Mouse (Mus musculus): ENCODE results near the gene Fam187a. TPM values are rescaled to one million over a fixed set of nuclear protein-coding genes. Genes with fewer than 3 reads are reported as not detected.

The Fam187a gene
- not detected for total RNA-seq (2021)
- long read RNA-seq, experiment 1 = 0 reads
- long read RNA-seq, experiment 2 = 0 reads

DNA sequence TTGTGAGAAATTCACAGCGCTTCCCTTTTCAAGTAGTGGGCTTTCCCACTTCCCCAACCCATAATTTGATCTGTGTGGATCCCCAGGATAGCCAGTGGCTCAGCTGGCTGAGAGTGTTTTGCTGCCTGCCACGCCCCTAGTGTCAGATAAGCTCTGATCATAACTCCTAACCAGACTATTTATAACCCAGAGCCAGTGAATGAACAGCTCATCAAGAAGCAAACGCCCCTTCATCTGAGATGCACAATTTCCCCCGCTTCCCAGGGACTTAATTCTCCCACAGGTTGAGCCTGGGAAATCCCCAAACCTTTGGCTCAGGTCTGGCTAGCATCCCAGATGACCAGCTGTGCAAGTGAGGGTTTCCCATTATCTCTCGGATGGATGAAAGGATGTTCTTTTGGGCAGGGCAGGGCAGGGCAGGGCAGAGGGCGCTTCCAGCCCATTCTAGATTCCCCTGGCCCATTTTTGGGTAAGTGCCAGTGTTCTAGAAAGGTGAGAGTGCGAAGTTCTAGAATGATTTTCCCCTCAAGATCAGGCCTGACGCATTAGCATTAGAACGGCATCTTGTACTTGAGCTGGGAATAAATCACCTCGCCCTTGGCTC is at the start of gene Fam187a:
Gene Fam187a (plus strand): TSS at position 554 of the 604 bp plus-strand sequence.
- DNase-seq (ENCODE audit: low spot score in 2 of 2) = no peak

DNA sequence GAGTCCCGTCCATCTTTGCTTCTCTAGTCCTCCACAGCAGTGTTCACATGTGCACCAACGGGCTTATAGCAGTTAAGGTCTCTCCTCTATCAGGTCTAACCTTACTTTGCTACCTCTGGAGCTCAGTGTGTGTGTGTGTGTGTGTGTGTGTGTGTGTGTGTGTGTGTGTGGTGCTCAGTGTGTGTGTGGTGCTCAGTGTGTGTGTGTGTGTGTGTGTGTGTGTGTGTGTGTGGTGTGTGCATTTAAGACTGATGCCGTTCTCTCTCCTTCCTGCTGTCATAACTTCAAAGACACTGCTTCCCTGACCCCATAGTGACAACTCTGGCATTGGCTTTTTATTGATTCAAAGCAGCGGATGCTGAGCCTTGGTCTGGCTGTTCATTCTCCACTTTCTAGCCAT is 49.4 kb upstream of the Fam187a start, which contains the start of gene Higd1b:
Gene Higd1b (plus strand): TSS at position 301 of the 400 bp plus-strand sequence.
- DNase-seq (ENCODE audit: low spot score in 2 of 2) = no peak

DNA sequence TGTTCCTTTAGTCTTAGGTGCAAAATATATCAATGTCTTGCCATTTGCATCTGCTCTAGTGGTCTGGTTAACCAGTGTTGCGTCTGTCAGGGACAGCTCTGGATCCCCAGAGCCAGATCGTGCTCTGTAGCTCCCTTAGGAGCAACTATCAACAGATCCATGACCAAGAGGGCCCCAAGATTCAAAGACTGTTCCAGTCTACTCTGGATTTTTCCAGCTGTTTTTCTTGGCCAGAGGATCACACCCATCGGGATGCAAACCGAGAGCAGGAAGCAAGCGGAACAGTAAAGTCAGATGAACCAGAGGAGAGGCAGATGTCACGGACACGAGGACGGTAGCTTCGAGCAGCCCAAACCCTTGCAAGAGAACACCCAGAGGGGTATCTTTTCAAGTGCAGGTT is 48.8 kb upstream of the Fam187a start:
- no peak for DNase-seq (ENCODE audit: low spot score in 2 of 2)

DNA sequence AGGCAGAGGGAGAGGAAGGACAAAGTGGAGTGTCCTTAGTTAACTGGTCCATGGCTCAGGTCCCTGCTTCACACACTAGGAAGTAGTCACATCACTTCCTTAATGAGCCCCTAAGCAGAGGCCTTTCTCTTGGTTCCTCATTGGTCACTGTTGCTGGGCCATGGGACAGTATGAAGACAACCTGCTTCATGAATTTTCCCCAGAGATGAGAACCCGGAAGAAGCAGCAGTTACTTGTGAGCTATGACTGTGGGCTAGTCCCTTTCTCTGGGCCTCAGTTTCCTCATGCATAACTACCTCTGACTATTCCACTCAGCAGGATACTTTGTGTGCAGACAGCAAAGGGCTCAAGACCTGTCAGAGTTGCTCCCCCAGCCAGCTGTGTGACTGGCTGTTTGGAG is 47.6 kb upstream of the Fam187a start:
- DNase-seq (ENCODE audit: low spot score in 2 of 2) = no peak

DNA sequence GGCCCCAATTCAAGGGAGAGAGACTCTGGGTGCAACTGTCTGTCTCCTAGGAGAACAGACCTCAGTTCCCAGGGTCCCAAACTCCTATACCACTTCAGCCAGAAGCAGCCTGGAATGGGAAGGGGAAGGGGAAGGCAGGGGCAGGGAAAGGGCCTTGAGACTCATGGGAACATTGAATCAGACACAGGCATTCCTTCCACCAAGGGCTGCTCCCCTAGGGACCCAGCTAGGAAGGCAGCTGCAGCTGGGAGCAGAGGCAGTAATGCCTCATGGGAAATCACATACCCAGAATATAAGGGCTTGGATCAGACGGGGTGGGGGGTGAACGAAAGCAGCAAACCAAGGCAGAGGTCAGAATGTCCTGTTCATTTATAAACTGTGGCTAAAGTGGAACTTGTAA is 46.8 kb upstream of the Fam187a start:
- DNase-seq (ENCODE audit: low spot score in 2 of 2) = no peak

DNA sequence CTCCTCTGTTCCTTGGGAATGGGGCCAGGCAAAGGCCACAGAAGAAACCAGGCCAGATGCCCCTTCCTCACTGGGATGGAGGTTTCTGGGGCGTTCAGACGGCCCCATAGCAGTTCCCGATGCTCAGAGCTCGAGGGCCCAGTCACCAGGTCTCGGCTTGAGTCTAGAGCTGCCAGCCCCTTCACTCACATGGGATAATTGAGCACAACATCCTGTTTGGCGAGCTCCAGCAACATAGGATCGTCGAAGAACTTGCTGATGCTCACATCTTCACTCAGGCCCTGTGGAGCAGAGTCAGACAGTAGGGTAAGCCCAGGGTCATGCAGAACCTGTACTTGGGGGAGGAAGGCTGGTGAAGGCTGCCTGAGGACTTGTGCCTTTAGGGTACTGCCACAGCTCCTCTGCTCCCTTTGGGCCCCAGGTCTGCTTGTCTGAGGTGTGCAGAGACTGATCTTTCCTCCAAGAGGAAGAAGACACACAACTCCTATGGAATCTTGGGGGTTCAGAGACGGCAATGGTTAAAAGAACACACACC is 46.3 kb upstream of the Fam187a start:
- DNase-seq (ENCODE audit: low spot score in 2 of 2) = no peak

DNA sequence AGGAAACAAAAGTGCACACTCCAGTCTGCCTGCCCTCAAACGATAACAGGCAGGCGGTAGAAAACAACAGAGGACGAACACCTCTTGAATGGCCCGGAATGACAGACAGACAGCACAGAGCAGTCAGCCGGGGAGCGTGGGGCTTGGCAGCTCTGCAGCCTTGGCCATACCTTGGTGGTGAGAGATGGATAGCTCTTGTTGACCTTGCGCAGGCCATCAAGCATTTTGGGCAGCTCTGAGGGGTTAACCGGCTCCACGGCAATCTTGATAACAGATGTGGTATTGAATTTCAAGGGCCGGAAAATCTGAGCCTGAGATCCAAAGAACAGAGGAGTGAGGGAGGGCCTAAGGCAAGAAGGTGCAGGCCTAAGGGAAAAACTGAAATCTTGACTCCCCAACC is 39.0 kb upstream of the Fam187a start:
- no peak for DNase-seq (ENCODE audit: low spot score in 2 of 2)

DNA sequence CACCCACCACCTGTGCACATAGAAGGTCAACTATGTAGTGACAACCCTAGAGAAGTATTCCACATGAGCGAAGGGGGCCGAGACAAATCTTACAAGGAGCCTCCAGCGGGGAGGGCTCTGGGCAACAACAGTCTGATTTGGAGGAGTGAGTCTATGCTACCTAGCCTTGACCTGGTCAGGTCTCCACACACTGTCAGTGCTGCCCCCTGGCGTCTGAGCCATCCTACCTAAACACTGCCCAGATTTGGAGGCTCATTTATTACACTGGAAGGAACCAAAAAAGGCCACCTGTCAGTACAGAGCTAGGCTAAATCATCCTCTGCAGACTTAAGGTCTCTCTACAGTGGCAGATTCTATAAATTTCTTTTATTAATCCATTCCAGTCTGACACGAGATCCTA is 33.1 kb upstream of the Fam187a start:
- peak; percentile 30 to 67 for DNase-seq (ENCODE audit: low spot score in 2 of 2)

DNA sequence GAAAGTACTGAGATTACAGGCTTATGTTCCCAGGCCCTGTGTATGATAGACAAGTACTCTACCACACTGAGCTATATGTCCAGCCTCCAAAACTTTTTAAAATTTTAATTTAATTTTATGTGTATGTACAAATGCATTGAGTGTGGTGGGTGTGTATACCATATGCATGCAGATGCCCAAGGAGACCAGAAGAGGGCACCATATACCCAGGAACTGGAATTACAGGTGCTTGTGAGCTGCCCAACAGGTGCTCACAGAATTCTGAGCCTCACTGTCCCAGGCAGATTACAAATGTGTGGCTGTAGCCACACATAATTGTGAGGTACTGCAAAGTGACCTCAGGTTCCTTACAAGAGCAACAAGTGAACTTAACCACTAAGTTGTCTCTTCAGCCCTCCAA is 31.2 kb upstream of the Fam187a start:
- no peak for DNase-seq (ENCODE audit: low spot score in 2 of 2)

DNA sequence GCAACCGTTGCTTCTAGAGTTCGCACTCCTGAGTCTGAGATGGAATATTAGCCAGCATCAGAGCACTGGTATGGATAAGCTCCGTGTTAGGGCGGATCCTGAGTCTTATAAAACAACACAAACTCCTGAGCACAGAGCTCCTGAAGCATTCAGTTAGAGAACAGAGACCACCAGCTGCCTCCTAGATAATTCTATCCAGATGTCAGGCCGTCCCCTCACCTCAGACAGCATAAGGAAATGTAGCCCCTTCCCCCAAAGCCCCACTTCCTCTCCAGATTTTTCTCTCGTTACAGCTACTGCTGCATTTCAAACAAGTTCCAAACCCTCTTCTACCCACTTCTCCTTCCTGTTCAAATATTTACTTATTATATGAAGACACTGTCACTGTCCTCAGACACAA is 29.0 kb upstream of the Fam187a start:
- no peak for DNase-seq (ENCODE audit: low spot score in 2 of 2)

DNA sequence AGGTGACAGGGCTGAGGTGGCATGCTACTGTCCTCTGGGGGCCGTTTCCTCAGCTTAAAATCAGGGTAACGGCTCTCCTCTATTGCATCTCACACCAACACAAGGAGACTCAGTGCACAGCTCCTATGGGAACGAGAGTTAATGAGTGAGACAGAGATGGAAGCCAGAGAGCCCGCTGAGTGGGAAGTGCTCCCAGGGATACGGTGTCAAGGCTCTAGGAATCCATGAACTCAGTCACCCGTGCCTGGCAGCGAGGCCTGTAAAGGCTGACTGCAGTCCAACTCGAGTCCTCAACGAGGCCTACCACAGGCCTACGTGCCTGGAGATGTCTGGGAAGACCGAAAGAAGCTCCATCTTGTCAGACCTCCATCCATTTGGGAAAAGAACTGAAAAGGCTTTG is 26.0 kb upstream of the Fam187a start:
- DNase-seq (ENCODE audit: low spot score in 2 of 2) = no peak

DNA sequence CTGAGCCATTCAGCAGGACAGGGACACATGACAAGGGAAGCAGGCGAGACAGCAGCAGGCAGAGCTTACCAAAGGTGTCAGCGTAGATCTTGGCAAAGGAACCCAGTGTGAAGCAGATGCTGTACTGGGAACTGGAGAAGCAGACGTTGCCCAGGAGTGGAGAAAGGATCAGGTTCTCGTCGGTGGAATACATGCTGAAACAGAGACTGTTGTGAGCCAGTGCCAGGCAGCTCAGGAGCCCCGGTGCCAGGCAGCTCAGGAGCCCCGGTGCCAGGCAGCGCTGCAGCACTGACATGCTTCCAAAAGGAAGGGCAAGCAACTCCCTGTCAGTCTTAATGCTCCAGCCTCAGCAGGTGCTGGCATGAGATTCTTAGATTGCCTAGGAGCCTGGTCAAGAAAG is 25.0 kb upstream of the Fam187a start:
- no peak for DNase-seq (ENCODE audit: low spot score in 2 of 2)

DNA sequence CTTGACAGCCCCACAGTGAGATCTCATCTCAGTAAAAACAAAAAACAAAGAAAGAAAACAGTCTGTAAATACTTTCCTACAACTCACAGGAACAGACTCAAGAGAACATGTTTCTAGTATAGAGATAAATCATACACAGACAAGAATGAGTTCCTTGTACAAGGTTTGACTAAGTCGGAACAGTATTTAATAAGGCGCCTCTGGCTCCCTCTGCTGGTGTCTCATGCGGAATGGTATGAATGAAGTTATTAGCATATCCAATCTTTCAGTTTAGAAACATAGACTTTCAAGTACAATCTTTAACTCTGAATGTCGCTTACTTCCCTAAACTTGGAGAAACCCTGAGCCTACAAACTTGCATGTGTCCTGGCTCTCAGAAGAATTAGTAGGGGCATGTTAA is 20.7 kb upstream of the Fam187a start:
- DNase-seq (ENCODE audit: low spot score in 2 of 2) = no peak

DNA sequence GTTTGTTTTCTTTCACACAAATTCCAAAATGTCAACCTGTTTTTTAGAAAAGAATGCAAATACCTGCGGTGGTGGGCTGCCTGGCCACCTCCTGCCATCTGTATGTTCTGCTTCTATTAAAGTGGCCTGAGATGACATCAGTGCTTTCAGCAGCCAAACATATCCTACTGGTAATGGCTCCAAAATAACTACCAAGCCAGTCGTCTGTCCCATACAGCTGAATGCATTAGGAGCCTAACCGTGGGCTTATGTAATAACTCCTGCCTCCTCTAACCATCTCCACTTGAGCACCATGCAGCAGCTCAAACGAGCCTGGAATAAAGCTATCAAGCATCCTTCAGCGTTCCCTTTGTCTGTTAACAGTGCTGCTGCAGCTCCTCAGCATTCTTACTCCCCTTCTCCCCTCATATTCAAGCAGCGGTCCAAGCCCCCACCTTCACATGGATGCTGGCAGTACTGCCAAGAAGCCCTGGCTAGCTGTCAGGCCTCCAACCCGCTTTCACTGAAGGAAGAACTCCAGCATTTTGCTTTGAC is 10.1 kb upstream of the Fam187a start:
- DNase-seq (ENCODE audit: low spot score in 2 of 2) = no peak

DNA sequence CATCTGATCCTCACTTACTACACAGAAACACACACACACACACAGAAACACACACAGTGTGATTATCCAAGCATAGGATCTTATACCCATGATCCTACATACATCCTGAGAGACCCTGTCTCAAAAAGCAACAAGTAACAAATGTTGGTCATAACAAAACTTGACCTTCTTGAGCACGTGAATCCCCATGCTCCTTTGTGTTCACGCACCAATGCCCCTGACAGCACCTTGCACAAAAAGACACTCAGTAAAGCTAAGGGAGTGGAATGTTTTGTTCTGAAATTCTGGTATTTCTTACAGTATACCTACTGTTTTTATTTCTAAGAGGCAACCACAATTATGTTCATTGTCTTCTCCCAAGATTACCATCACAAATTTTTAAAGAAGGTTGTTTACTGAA is 5.4 kb upstream of the Fam187a start:
- no peak for DNase-seq (ENCODE audit: low spot score in 2 of 2)

DNA sequence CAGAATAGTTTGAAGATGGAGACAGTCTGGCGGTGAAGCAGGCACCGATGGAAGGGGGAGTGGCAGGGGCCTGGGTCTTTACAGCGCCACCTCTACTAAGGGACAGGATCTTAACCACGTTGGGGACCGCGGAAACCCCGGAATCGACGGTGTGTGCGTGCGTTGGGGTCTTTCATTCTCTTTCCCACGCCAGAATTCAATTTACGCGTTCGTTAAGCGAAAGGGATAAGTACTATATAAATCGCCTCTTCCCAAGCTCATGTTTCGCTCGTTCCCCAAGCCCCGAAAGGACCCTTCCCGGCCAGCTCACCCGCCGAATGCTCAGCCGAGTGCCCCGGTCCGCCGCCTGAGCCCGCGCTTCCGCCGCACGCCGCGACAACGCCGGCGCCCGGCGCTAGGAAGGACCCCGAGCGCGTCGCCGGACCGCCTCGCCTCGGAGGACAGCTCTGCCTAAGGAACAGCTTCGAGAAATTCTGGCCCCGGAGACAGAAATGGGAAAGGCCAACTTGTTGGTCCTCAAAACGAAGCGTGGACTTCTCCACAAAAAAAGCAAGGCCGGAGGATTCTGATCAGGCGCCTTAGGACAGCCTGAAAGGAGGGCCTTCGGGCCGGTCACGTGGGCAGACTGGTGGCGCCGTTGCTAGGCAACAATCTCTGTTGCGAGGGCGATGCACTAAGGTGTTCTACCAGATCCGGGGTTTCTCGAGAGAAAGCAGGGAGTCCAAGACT is 4.2 kb upstream of the Fam187a start, which contains the start of the genes Eftud2 and Ccdc103:
Gene Eftud2 (minus strand): TSS at position 401 of the 729 bp plus-strand sequence.
Gene Ccdc103 (plus strand): TSS at position 620 of the 729 bp plus-strand sequence.
- peak; percentile 74 to 88 for DNase-seq (ENCODE audit: low spot score in 2 of 2)

DNA sequence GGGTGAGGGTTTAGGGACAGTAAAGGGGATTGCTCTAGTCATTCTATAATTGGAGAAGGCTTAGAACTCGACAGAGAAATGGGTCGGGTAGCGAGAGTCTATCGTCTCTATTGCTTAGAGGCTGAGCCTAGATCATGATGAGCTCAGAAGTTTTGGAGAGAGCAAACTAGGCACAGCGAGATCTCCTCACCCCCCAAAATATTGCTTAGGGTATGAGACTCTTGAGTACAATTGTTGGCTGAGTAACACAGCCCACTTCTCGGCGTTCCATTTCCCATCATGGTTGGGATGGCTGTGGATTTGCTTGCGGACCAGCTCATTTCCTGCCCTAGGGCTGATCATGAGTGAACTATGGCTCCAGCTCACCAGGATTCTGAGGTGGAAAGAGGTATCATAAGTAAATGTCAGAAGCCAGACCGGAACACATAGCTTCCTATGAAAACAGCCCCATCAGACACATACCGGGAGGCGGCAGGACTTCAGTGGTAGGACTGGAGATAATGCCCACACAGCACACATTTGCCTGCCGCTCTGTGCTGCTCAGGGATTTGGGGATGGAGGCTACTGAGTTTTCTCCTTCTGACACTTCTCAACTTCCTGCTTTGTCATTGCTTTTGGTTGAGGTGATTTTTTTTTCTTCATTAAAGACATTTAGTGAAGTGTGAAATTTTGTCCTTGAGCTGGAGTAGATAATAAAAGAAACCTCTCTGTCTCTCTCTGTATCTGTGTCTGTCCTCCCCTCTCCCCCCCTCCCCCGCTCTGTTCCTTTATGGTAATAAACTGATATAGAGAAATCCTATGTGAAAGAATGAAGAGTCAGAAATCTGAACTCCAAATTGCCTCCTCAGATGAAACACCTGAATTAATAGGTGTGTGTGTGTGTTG is 3.4 kb upstream of the Fam187a start:
- no peak for DNase-seq (ENCODE audit: low spot score in 2 of 2)

DNA sequence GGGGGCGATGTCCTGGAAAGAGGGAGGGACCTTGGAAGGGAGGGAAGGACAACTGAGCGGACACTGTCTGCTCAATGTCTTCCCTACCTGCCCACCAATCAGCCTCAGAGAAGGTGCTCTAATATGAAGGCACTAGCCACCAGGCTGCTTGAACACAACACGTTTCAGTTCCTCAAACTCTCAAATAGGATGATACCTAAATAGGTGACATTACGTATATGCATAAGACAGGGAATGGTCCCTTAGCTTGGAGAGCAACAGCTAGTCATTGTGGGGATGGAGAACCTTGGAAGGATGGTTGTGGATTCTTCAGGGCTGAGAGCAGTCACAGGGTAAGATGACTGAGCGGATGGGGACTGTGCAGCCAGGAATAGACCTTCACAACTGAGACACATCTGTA is 2.5 kb downstream of the Fam187a start:
- DNase-seq (ENCODE audit: low spot score in 2 of 2) = no peak

DNA sequence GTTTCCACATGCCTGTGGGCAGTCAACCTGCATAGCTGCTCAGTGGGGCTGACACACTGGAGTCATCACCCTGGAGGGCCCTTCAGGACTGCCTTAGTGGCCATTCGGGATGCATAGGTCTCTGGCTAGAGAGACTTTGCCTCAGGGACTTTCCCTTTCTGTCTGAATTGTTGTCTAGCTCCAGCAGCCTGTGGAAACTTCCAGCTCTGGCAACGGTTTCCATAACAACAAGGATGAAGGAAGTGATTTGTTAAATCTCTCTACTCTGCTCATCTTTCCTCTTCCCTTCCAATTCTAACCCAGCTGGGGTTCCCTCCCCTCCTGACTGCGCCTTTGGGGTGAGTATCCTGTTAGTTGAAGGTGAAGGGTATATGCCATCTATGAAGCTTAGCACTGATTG is 3.2 kb downstream of the Fam187a start:
- no peak for DNase-seq (ENCODE audit: low spot score in 2 of 2)

DNA sequence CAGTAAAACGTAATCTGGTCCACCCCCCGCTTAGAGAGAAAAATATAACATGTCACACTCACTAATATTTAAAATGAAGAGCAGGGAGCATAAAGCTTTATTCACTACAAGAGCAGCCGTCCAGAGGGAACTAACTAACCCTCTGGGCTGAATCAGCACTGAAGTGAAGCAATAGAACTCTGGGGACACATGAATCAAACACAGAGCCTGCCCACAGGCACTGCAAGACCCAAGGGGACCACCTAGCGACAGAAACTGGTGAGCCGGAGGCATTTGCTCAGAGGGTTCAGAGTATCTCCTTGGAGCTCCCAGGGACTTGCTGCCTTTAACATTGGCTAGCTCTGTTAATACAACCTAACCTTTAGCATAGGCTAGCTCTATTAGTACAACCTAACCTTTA is 5.1 kb downstream of the Fam187a start:
- no peak for DNase-seq (ENCODE audit: low spot score in 2 of 2)

DNA sequence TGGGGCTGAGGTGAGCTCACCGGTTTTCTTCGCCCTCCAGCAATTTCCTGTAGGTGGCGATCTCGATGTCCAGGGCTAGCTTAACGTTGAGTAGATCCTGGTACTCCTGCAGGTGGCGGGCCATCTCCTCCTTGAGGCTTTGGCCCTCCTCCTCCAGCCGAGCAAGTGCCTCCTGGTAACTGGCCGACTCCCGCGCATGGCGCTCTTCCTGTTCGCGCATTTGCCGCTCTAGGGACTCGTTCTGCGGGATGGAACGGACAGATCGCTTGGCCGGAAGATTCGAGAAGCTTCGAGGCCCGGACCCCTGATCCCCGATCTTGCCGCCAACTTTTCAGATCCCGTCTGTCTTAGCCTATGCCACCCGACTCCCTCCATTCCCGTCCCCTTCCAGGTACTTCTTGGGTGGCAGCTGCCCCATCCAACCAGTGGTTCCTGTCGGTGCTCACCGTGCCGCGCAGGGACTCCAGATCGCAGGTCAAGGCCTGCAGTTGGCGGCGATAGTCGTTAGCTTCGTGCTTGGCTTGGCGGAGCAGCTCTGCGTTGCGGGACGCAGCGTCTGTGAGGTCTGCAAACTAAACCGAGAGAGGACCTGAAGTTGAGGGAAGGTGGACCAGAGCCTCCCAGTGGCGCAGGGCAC is 8.2 kb downstream of the Fam187a start:
- peak in 1 of 2 experiments; percentile 30 for DNase-seq (ENCODE audit: low spot score in 2 of 2)
